Mouse (Mus musculus): Measurements from ENCODE around the gene Kctd17.

- no peak for TF ChIP-seq POLR2A (IDR thresholded peaks at IDR 0.05; ENCODE audit: low read depth, low read length)
- no peak for TF ChIP-seq CTCF (IDR thresholded peaks at IDR 0.05; ENCODE audit: borderline replicate concordance, insufficient read depth, low read length)
Observed at GRCm38 (mm10) chr15:78402423-78402822, 25.9 kb upstream of the Kctd17 start.

Data from embryonic fibroblast, embryonic 13.5 days (primary cell).